ENCODE assay signal across 17 mouse cellular contexts in genomic region chr1:55919516-55919915, GRCm38 (mm10).
"Had no signal": no experiment of that assay in that cellular context is flagged by ENCODE, and none has a peak within 500 bp of the region (broad histone marks: within the 10 kb centered on the region; RNA-seq: fewer than 3 reads in every experiment).

No protein-coding gene starts in this region.

- H3K4me3 ChIP-seq: lung, embryonic 15.5 days; megakaryocyte, embryonic 14.5 days; midbrain, embryonic 13.5 days; midbrain, embryonic 15.5 days; neural tube, embryonic 12.5 days; stomach, embryonic 15.5 days had no signal

- ATAC-seq: lung, postnatal 0 days; midbrain, embryonic 13.5 days; midbrain, embryonic 15.5 days had no signal

- DNase-seq: lung, adult 2 months; lung, postnatal 14 days; lung, postnatal 36 days; right cerebral cortex, postnatal 14 days; thymus, adult 2 months; thymus, postnatal 25 days; thymus, postnatal 4 days had no signal

- H3K27ac ChIP-seq: lung, embryonic 15.5 days; macrophage; midbrain, embryonic 13.5 days; midbrain, embryonic 15.5 days; neural tube, embryonic 12.5 days; stomach, embryonic 15.5 days; stomach, postnatal 0 days had no signal

- H3K9me3 ChIP-seq: lung, embryonic 15.5 days; megakaryocyte, embryonic 14.5 days; midbrain, embryonic 13.5 days; midbrain, embryonic 15.5 days; neural tube, embryonic 12.5 days; stomach, embryonic 15.5 days had no signal

- H3K4me1 ChIP-seq: megakaryocyte, embryonic 14.5 days; midbrain, embryonic 13.5 days; midbrain, embryonic 15.5 days; neural tube, embryonic 12.5 days; stomach, embryonic 15.5 days had no signal

- H3K9ac ChIP-seq: lung, embryonic 15.5 days; midbrain, embryonic 13.5 days; midbrain, embryonic 15.5 days; neural tube, embryonic 12.5 days; stomach, embryonic 15.5 days had no signal

- H3K27me3 ChIP-seq: lung, embryonic 15.5 days; megakaryocyte, embryonic 14.5 days; midbrain, embryonic 13.5 days; midbrain, embryonic 15.5 days; neural tube, embryonic 12.5 days; stomach, embryonic 15.5 days had no signal

- H3K4me2 ChIP-seq: lung, embryonic 15.5 days; midbrain, embryonic 11.5 days; midbrain, embryonic 13.5 days; midbrain, embryonic 15.5 days; neural tube, embryonic 12.5 days; stomach, embryonic 15.5 days had no signal

- H3K36me3 ChIP-seq: lung, embryonic 15.5 days; midbrain, embryonic 13.5 days; midbrain, embryonic 15.5 days; neural tube, embryonic 12.5 days; stomach, embryonic 15.5 days had no signal
